Mouse (Mus musculus) Muller cell, postnatal 12 days (primary cell): ENCODE measurements around the gene Lhx2.

Source experiments
- DNase-seq: peaks from one replicate; pipeline ENCODE4 v3.0.0-alpha.2; 2015; ENCODE audit errors: inconsistent ontology term

The Lhx2 gene

DNA sequence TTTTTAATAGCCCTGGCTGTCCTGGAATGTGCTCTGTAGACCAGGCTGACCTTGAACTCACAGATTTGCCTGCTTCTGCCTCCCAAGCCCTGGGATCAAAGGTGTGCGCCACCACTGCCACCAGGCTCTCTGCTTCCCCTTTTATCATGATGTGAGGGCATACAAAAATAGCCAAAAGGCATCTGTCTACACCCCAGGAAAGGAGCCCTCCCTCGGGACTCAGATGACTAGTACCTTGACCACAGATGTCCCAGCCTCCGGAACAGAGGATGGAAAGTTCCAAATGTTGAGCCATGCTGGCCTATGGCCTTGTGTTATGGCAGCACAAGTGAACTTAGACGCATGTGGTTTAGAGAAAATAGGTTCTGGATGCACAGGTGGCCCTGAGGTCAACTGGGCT is 66.3 kb downstream of the Lhx2 start:
- DNase-seq, result no peak

DNA sequence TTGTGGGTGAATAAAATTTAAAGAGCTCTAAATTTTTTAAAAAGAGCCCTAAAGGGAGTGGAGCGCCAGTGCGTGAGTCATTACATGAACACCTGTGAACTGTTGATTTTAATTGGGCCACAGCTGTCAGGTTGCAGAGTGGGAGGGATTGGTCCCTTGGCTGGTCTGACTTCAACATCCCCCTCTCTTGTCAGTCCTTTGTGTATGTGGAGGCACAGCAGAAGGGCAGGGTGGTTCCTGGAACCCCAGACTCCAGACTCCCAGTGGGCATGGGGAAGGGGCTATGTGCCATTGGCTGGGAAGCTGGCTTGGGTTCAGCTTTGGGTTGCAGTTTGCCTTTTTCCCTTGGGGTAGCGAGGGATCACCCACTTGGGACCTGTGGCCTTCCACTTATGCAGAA is 70.2 kb downstream of the Lhx2 start:
- no peak for DNase-seq

DNA sequence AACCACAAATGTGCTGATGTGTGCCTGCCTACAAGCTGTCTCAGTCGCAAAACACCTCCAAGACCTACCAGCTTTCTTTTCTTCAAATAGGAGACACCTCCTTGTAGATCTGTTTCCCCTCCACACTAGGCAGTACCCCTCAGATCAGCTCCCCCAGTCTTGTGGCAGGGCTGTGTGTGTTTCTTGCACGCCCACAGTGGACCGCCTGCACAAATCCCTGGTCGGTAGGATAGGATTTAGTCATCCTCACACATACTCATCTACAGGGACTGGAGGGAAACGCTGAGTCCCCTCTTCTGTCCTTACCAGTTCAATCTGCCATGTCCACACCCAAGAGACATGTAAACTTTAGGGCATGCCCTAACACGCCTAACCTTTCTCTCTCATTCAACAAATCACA is 71.1 kb downstream of the Lhx2 start:
- no peak for DNase-seq

DNA sequence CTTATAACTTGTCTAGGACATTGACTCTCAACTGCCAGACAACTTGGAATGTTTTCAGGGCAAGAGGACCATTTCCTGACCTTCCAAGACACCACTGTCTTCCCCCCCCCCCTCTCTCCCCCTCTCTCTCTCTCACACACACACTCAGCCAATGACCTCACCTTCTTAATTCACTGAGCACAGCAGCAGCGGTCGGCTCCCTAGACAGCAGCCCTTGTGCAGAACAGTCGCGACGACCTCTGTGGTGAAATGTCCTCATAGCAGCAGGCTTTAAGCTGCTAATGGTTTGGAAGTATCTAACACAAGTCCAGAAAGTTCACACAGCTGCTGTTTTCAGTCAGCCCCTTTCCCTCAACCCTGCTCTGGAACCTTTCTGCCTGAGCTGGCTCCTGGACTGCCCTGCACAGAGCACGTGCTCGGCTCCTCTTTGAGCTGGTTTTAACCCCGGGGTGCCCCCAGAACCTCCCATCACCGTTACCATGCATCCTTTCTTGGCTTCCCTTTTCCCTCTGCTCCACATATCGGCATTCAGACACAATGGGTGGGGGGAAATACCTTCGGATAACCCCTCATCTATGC is 73.6 kb downstream of the Lhx2 start:
- DNase-seq, result peak; percentile 19

DNA sequence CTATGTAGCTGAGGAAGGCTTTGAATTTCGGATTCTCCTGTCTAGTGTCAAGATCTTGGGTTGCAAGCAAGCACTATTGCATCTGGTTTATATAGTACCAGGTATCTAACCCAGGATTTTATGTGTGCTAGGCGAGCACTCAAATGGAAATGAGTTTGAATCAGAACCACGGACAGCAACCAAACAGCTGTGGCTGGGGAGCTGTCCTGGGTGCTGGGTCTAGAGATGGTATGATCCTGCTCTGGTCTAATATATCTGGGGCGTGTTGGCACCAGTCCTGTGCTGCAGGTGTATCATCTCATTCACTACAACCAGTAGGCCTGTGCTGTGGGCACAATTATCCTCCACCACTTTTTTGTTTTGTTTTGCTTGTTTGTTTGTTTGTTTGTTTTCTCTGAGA is 78.9 kb downstream of the Lhx2 start:
- peak; percentile 45 for DNase-seq
